Mouse (Mus musculus) adrenal gland, postnatal 4 days (tissue): ENCODE measurements around the gene Cog1. TPM values are rescaled to one million over a fixed set of nuclear protein-coding genes. Genes with fewer than 3 reads are reported as not detected.

Experiments used
- DNase-seq, 2 experiments: peaks; one replicate each; pipeline ENCODE4 v3.0.0; 2021 to 2022; ENCODE audit warnings: low spot score in 2 of 2, mixed read lengths in 2 of 2
- total RNA-seq, 2 experiments: library from RNA; stranded (reverse); gene quantifications; 2 replicates each; pipeline ENCODE4 v1.2.3; 2021

Gene Cog1
- total RNA-seq, 2 experiments from 2014 or later, result 34.9 to 41.8 TPM

DNA sequence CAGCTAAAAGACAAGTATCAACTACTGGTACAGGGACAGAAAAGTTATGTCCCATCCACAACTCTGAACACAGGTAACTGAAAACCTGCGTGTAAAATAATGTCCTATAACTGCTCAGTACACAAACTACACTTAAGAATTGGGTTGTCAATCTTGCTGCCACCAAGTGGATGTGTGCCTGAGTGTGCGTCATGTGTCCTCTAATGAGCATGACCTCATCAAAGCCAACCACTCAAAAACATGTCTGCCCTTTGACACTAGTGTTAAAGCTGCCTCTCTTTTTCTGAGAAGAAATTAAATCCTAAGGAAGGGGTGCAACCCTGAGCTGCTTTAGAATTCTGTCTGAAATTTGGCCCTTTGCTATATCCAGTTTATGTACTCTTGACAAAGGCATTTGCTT, 15.3 kb downstream of the Cog1 start:
- no peak for DNase-seq

DNA sequence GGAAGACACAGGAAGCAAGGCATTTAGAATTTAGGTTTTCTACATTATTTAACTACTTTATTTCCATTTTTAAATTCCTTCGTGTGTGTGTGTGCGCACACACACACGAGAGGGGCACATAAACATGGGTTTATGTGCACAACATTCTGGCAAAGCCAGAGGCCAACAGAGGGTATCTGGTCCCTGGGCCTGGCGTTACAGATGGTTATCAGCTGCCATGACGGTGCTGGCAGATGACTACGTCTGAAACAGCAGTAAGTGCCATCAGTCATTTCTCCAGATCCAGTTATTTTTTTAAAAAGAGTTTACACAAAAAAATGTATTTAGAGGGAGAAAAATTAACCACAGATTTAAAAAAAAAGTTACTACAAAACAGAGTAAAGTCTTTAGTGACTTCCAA, 17.2 kb downstream of the Cog1 start:
- DNase-seq, result no peak

DNA sequence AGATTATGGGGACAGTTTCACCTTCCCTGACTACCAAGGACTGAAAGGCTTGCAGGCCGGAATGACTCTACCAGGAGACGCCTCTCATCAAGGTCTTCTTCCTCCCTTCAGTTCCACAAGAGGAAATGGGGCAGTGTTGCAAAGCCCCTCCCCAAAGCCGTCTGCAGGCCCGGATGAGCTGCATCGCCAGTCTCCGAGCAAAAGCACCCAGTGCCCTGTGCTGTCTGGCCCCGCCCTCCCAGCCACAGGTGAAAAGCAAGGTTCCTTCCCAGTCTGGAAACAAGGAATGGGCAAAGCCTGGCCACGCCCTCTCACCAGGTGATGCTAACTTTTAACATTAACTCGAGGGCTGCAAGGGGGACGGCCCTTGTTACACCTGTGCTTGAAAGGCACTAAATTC, 17.7 kb downstream of the Cog1 start:
- DNase-seq, result no peak

DNA sequence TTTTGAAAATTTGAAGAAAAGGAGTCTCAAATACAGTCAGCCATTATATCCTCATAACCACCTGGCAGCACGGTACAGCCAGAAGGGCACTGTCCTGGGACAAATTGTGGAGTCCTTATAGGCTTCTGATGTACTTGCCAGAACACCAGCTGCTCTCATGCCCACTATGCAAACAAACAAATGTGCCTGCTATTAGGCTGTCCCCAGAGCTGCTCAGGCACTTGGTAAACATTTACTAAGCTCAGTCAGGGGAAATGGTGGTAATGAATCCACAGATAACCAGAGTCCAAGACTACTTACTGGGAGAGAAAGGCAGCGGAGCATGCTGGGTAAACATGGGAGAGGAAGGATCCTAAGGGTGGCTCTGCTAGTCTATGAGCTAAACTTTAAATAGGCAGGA, 18.2 kb downstream of the Cog1 start:
- DNase-seq, result no peak

DNA sequence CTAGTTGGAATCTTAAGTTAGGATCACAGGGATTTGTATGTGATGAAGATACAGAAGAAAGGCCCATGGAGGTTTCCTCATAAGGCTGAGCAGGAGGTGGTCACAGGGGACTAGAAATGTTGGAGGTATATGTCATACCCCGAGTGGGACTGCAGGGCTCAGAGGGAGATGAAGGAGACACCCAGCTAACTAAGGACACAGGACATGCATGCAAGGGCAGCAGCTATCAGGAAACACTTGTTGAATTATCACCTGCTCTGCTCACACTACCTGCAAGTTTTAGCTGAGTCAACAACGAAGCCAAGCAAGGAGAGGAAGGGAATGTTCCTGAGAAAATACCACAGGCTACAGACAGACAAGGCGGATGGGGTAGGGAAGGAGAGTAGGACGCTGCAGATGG, 18.7 kb downstream of the Cog1 start:
- DNase-seq, result no peak

DNA sequence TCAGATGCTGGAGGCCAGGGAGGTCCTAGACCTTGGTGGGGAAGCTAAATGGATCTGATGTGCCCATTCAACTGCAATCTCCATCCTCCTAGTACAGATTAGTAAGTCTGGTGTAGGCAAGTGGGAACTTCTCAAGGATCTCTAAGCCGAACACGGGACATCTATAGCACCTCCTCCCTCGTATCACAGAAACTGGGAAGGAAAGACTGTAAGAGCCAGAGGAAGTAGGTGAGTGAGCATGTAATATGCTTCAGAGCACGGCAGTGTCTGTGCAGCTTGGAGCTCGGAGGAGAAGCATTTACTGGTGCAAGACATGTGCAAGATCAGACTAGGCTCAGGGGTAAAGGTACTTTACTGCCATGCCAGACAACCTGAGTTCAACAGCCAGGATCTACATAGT, 19.9 kb downstream of the Cog1 start:
- no peak for DNase-seq

DNA sequence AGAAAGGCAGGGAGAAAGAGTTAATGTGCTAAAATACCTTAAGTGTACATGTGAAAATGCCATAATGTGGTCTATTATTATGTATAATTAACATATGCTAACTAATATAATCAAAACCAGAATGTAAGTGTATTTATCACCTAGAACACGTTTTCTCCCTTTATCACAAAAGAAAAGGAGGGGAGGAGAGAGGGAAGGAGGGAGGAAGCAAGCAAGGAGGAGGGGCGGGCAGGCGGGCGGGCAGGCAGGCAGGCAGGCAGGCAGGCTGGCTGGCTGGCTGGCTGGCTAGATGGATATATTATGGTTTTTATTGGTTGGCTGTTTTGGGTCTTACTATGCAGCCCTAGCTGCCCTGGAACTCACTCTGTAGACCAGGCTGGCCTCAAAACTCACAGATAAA, 20.7 kb downstream of the Cog1 start:
- DNase-seq, result no peak

DNA sequence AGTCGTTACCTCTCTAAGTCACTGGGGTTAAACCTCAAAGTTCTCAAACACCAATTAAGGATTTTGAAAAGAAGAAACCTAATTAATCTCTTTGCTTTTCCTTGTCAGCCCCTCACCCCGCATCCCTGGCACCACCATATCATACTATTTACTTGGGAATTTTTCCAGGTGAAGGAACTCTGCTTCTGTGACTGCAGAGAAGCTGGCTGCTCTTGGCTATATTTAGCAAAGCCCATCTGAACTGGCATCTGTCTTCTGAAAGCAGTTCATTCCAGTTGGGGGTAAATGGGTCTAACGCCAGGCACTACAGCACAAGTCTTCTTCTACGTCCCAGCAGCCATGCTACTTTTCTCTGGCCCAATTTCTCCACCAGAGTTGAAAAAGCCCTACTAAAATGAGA, 24.6 kb downstream of the Cog1 start:
- DNase-seq, result no peak

DNA sequence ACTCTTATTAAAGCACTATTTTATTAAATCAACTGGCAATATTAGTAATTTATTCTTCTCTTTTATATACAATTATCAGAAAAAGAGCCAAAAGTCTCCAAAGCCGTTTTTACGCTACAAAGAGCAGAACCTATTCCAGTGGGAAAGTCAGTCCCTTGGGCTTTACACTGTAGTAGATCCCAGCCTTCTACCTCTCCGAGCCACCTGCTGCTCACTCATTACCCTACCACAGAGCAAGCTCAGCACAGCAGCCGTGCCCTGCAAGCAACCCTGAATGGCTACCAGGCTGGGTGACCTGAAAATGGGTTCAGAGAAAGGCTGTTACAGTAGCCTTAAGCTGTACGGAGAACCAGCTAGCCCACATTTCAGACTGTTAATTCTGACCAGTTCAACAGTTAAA, 25.6 kb downstream of the Cog1 start:
- no peak for DNase-seq

DNA sequence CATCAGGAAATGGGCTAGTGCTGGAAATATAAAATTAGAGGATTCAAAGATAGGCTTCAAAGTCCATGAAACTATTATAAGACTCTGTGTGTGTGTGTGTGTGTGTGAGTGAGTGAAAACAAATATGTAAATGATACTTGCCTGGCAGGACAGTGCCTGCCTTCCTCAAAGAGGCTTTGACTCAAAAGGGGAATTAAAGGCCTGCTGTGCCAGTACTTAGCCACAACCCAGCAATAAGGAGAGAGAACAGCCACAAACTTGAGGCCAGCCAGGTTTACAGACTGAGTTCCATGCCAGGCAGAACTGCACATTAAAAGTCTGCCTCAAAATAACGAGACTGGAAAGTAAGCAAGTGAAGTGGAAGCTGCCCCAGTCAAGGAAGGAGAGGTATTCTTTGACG, 27.9 kb downstream of the Cog1 start:
- DNase-seq, result no peak

DNA sequence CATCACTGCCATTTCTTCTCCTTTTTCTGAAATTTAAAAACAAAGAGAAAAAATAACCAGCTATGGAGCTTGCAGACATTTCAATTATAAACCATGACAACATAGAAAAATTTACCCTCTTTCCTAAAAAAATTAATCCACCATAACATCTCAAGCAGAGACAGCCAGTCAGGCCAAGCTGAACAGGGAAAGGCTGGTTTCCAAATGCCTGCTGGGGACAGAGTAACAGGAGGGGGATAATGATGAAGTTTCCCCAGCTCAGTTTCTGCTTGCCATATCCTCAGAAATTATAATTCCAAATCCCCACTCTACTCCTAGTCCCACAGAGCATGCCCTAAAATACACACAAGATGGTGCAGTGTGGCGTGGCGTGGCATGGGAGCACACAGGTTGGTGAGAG, 28.4 kb downstream of the Cog1 start:
- DNase-seq, result no peak

DNA sequence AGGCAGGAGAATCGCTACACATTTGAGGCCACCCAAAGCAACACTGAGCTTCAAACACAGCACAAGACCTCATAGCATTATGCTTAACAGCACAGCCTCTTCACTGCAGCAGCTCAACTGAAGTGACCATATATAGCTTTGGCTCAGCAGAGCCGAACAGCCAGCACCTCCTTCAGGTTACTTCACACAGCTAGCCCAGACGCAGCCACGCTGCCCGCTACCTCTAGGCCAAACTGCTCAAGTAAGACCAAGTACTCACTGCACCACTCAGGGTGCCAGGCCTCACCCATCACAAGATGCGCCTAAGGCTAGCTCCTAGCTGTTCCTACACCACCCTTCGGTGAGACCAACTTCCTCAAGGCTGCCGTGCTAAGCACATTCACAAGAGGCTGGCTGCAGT, 29.4 kb downstream of the Cog1 start:
- no peak for DNase-seq

DNA sequence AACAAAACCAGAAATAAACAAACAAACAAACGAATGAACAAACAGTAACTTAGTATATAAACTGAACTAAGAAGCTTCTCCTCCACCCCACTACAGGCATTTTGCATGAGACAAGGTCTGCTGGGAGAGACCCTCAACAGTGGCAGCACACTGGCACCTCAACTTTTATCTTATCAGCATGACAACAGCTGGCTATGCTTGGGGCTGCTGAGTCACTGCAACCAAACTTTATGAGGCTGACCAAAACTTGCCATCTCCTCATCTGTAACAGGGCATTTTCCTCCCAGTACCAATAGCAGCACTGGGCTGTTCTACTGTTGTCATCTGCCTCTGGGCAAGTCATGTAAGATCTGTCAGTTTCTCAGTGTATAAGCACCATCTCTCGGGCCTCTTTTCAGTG, 32.0 kb downstream of the Cog1 start:
- DNase-seq, result no peak

DNA sequence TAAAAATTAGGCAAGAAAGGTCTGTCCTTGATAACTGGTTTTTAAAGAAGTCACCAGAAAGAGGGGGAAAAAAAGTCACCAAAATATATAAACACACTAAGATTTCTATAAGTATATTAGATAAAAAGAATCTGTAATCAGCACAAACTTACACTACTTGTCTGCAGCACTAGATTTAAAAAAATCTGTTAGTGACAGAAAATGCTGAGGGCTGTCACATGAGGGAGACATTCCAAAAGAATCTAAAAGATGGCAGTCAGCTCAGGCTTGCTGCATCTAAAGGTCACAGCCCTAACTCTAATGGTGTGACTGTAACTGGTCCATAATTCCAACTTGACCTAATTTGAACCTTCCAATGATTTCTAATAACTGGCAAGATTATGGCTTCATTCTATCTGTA, 33.0 kb downstream of the Cog1 start:
- DNase-seq, result no peak

DNA sequence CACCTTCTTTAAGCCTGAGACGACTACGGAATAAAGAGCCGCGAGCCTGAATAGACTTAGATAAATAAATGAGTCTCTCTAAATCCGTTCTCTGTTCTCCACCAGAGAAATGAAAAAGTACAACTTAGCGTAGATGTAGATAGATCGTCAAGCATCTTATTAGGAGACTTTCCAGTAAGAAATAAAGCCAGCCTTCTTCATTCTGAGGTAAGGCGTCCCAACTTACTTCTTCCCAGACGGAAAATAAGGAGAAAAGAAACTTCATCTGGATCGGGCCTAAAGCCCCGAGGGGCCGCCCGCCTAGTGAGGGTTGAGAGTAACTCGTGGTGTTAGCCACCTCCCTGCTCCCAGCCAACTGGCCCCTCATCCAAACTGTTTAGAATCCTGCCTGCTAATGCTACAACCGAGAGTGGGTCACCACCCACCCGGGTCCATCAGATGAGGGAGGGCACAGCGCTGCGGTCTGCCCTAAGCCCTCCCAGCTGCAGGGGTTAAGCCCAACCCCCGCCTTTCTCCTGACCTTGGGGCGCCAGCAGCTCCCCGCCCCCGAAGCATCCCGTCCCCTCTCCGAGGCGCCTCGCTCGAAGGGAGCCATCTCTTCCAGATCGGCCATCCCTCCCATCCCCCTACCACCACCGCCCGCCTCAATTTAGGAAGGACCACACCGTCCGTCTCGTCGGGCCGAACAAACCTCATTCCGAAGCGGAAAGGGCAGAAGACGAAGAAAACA, 34.1 kb downstream of the Cog1 start:
- peak; percentile 50 to 51 for DNase-seq

DNA sequence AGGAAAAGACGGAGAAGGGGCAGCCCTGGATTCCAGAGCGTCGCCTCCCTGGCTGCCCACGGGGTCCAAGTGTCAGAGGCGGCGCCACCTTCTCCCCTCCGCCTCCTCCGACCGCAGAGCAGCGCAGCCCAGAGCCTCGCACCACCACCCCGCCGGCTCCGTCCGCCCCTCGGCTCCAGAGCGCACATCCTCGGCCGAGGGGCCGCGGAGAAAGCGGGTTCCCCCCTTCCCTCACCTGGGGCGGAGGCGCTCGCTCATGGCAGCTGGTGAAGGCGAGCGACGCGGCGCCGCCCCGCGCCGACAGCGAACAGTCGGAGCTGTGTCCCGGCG, 34.6 kb downstream of the Cog1 start:
- peak in 1 of 2 experiments; percentile 23 for DNase-seq

DNA sequence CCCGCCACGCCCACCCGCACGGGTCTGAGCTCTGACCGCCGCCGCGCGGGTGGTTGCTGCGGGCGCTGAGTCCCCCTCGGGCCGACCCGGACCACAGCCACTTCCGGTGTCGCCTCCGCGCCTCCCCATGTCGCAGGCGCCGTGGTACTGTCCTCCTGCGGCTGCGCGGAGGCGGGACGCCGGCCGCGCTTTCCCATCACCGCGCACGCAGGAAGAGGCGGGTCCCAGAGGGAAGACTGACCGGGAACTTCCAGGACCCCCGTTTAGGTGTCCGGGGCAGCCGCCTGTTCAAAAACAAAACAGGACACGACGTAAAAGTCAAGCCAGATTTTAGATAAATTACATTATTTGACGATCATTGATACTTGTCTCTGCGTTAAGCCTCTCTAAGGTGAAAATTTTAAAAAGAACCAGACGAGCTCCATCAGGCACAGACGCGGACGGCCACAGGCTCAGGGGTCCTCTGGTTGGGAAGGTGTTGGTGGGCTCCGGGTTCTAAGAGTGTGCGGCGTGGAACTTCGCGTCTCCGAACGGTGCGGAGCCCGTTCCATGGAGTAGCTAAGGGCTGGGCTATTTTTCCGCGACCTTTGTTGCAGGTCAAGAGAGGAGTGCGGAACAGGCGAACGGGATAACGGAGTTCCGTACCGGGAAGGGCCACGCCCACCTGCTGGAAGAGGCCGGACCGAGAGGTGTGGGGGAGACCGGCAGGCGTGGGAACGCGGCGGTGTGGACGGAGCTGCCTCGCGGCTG, 35.2 kb downstream of the Cog1 start, which contains the start of the genes Fam104a and D11Wsu47e:
TSS of gene Fam104a (minus strand) at position 199 of the 750 bp plus-strand sequence.
TSS of gene D11Wsu47e (plus strand) at position 456 of the 750 bp plus-strand sequence.
- DNase-seq, result peak; percentile 84 to 92

DNA sequence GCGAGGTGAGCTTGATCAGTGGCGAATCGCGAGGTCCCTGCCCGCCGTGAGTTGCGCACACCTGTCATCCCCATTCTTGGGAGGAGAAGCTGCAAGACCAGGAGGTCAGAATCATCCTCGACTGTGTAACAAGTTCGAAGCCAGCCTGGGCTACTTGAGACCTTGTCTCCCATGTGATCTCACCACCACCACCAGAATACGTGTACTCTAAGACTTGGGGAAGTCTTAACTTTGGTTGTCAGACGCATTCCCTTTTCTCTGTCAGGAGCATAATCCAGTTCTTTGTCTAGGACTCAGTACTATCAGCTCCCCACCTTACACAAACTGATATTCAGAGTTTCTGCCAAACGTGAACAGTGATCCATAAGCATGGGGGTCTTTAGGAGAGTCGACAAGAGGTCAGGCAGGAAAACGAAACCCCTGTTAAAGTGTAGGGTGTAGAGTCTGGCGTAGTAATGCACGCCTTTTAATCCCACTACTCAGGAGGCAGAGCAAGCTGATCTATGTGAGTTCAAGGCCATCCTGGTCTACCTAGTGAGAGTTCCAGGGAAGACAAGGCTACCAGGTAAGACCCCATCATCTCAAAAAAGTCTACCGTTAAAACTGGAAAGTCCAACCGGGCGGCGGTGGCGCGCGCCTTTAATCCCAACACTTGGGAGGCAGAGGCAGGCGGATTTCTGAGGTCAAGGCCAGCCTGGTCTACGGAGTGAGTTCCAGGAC, 35.9 kb downstream of the Cog1 start:
- DNase-seq, result no peak

DNA sequence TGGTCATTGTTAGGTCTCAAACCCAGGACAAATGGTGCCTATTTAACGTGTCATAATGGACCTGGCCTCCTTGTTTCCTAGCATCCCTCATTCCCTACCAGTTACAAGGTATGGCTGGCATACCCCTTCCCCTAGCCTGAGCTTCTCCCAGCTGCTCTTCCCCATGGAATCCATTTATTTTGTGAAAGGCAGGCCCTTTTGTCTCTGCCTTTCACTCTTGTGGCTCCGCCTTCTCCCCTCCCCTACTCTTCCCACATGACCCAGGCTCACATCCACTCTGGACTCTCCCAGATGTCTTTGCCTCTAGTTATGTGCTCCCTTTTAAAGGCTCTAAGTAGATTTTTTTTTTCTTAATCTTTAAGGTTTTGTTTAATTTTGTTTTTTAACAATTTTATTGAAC, 38.1 kb downstream of the Cog1 start:
- DNase-seq, result no peak

DNA sequence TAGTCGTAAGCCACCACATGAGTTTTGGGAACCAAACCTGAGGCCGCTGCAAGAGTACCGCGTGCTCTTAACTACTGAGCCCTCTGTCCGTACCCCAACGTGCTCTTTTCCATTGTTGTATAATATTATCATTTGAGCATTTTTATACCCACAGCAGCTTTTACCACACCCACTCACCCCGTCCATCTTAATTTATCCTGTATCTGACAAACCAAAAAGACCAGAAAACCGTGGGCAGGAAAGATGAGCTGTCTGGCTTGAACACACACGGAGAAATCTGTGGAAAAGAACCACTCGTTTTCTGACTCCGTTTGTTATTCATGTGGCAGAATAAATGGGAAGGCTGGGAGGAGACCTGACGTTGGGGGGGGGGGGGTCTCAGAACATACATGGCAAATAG, 41.5 kb downstream of the Cog1 start:
- no peak for DNase-seq

DNA sequence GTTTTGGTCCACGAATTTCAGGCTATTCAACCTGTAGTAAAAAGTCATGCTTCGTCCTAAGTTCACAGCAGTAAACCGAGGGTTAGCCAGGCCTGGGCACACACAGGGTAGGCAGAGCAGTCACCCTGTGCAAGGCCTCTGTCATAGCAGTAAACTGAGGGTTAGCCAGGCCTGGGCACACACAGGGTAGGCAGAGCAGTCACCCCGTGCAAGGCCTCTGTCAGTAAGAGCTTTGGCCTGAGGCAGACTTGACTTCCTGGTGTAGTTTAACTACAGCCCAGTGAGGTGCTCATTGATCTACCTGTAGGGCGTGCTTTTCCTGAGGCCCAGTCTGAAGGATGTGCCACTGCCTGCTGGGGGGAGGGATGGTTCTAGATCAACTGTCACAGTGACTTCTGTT, 42.3 kb downstream of the Cog1 start:
- DNase-seq, result no peak

DNA sequence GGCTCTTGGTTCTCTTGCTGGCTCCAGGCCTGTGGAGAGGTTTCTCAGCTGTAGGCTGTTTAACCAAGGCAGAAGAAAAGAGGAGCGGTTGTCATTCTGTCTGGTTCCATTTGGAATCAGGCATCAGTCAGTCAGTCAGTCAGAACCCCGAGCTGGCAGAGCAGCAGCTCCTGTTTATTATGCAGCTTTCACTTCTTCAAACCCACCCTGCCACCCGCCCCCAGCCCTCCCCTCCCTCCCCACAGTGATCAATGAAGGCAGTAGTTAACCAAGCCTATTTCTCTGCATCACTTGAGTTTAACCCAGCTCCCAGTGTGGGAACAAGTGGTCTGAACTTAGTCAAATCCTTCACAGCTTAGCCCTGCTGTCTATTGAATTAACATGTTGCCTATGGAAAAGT, 42.9 kb downstream of the Cog1 start:
- no peak for DNase-seq
